Mouse (Mus musculus): Measurements from ENCODE around the gene Gatad2b. TPM values are rescaled to one million over a fixed set of nuclear protein-coding genes. Genes with fewer than 3 reads are reported as not detected.

Gatad2b gene
- total and polyA plus RNA-seq, 2 experiments: 6.3 to 7.1 TPM

- Histone ChIP-seq H3K4me1 (ENCODE audit: control insufficient read depth, insufficient read depth, low read length) (peaks cover 4% of the 10 kb centered on the region), H3K9ac (ENCODE audit: low read depth, low read length) (no peak overlapping the region), H3K27me3 (ENCODE audit: control insufficient read depth, insufficient read depth, low read length) (no peaks in the 10 kb centered on the region), H3K36me3 (ENCODE audit: control insufficient read depth, insufficient read depth, low read length) (no peaks in the 10 kb centered on the region), H3K79me2 (ENCODE audit: control insufficient read depth, insufficient read depth, low read length) (no peaks in the 10 kb centered on the region), H3K4me3 (ENCODE audit: insufficient read depth, low read depth, low read length) (no peak overlapping the region), H3K27ac (replicated peaks; ENCODE audit: insufficient read depth, low read depth, low read length) (no peak overlapping the region)
- 96% methylated on average over 11 of the region's 11 CpGs for WGBS
- no peak for DNase-seq (ENCODE audit: extremely low read depth, low read depth, low spot score)
- TF ChIP-seq POLR2A (IDR thresholded peaks at IDR 0.05; ENCODE audit: extremely low read depth, insufficient read depth, low read length) (no peak), CTCF (IDR thresholded peaks at IDR 0.05; ENCODE audit: low read depth, low read length) (no peak)
Observed at GRCm38 (mm10) chr3:90268190-90268589, 24.8 kb upstream of the Gatad2b start.

DNA sequence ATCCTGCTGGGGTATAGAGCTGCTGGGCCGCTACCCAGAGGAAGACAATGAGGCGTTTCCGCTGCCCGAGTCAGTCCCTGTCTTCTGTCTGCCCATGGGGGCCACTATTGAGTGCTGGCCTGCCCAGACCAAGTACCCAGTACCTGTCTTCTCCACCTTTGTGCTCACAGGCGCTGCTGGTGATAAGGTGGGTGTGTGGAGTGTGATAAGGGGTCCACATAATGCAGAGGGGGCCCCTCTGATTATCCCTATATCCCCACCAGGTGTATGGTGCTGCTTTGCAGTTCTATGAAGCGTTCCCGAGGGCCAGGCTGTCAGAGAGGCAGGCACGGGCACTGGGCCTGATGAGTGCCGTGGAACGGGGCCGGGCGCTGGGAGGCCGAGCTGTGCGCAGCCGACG, 24.0 kb upstream of the Gatad2b start:
- H3K4me1 ChIP-seq (ENCODE audit: control insufficient read depth, insufficient read depth, low read length): peaks cover 4% of the 10 kb centered on the region
- no peaks in the 10 kb centered on the region for H3K79me2 ChIP-seq (ENCODE audit: control insufficient read depth, insufficient read depth, low read length)
- DNase-seq (ENCODE audit: extremely low read depth, low read depth, low spot score): no peak
- peaks cover 2% of the 10 kb centered on the region; the same call in 1 of the 2 replicates for H3K36me3 ChIP-seq (ENCODE audit: control insufficient read depth, insufficient read depth, low read length)
- TF ChIP-seq CTCF (IDR thresholded peaks at IDR 0.05; ENCODE audit: low read depth, low read length): no peak
- TF ChIP-seq POLR2A (IDR thresholded peaks at IDR 0.05; ENCODE audit: extremely low read depth, insufficient read depth, low read length): no peak
- H3K4me3 ChIP-seq (ENCODE audit: insufficient read depth, low read depth, low read length): no peak overlapping the region
- WGBS: 96% methylated on average over 16 of the region's 16 CpGs
- no peaks in the 10 kb centered on the region for H3K27me3 ChIP-seq (ENCODE audit: control insufficient read depth, insufficient read depth, low read length)
- H3K9ac ChIP-seq (ENCODE audit: low read depth, low read length): no peak overlapping the region
- H3K27ac ChIP-seq (replicated peaks; ENCODE audit: insufficient read depth, low read depth, low read length): no peak overlapping the region

DNA sequence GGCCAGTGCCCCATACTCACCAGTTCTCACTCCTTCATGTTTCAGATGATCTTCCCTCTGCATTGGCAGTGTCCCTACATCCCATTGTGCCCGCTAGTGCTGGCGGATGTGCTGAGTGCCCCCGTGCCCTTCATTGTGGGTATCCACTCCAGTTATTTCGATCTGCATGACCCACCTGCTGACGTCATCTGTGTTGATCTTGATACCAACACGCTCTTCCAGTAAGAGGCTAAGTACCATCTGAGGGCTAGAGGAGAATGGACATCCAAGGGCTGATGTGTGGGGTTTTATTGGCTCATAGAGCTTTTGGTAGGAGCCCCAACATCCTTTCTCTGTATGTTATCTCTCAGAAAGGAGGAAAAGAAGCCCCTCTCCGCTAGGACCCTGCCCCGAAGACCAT, 22.2 kb upstream of the Gatad2b start:
- DNase-seq (ENCODE audit: extremely low read depth, low read depth, low spot score): no peak
- no peaks in the 10 kb centered on the region for H3K79me2 ChIP-seq (ENCODE audit: control insufficient read depth, insufficient read depth, low read length)
- no peaks in the 10 kb centered on the region for H3K27me3 ChIP-seq (ENCODE audit: control insufficient read depth, insufficient read depth, low read length)
- peaks cover 4% of the 10 kb centered on the region; the same call in 1 of the 2 replicates for H3K36me3 ChIP-seq (ENCODE audit: control insufficient read depth, insufficient read depth, low read length)
- no peak for TF ChIP-seq POLR2A (IDR thresholded peaks at IDR 0.05; ENCODE audit: extremely low read depth, insufficient read depth, low read length)
- TF ChIP-seq CTCF (IDR thresholded peaks at IDR 0.05; ENCODE audit: low read depth, low read length): no peak
- no peak overlapping the region for H3K9ac ChIP-seq (ENCODE audit: low read depth, low read length)
- H3K27ac ChIP-seq (replicated peaks; ENCODE audit: insufficient read depth, low read depth, low read length): no peak overlapping the region
- H3K4me3 ChIP-seq (ENCODE audit: insufficient read depth, low read depth, low read length): no peak overlapping the region
- 92% methylated on average over 8 of the region's 8 CpGs for WGBS
- H3K4me1 ChIP-seq (ENCODE audit: control insufficient read depth, insufficient read depth, low read length): no peaks in the 10 kb centered on the region

DNA sequence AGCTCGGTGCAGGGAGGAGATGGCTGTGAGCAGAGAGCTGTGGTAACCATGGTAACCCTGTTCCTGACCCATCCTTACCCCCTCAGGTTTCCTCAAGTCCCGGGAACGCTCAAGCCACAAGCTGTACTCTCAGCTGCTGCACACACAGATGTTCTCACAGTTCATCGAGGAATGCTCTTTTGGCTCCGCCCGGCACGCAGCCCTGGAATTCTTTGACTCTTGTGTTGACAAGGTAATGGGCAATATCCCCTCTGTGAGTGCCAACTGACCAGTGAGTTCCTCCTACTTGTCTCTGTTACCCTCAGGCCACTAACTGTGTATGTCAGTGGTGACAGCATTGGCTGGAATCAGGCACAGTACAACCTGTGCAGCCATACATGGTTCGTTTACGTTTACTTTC, 20.8 kb upstream of the Gatad2b start:
- TF ChIP-seq POLR2A (IDR thresholded peaks at IDR 0.05; ENCODE audit: extremely low read depth, insufficient read depth, low read length) (no peak), CTCF (IDR thresholded peaks at IDR 0.05; ENCODE audit: low read depth, low read length) (no peak)
- whole genome bisulfite sequencing: 86% methylated on average over 9 of the region's 9 CpGs

DNA sequence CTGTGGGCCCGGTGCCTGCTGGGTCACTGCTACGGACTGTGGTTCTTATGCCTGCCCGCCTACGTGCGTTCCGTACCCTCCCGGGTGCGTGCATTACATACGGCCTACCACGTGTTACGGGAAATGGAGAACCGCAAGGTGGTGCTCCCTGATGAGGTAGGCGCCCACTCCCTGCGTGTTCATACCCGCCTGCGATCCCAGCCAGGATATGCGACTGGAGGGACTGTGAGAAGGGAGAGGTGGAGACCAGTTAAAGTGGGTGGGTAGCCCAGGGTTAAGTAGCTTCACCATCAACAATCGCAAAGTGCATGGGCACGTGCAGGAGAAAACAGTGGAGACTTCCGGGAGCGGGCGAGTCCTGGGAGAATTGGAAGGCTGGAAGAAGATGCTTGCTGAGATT, 19.1 kb upstream of the Gatad2b start:
- WGBS: 95% methylated on average over 22 of the region's 22 CpGs
- TF ChIP-seq CTCF (IDR thresholded peaks at IDR 0.05; ENCODE audit: low read depth, low read length): no peak
- no peak for TF ChIP-seq POLR2A (IDR thresholded peaks at IDR 0.05; ENCODE audit: extremely low read depth, insufficient read depth, low read length)
- H3K36me3 ChIP-seq (ENCODE audit: control insufficient read depth, insufficient read depth, low read length): peaks cover 4% of the 10 kb centered on the region; the same call in 1 of the 2 replicates

More for the DNA sequence above, 20.8 kb upstream of the Gatad2b start:
- H3K79me2 ChIP-seq (ENCODE audit: control insufficient read depth, insufficient read depth, low read length): no peaks in the 10 kb centered on the region
- no peaks in the 10 kb centered on the region for H3K4me1 ChIP-seq (ENCODE audit: control insufficient read depth, insufficient read depth, low read length)
- no peak for DNase-seq (ENCODE audit: extremely low read depth, low read depth, low spot score)
- H3K4me3 ChIP-seq (ENCODE audit: insufficient read depth, low read depth, low read length): no peak overlapping the region
- no peak overlapping the region for H3K9ac ChIP-seq (ENCODE audit: low read depth, low read length)
- H3K27me3 ChIP-seq (ENCODE audit: control insufficient read depth, insufficient read depth, low read length): no peaks in the 10 kb centered on the region
- H3K27ac ChIP-seq (replicated peaks; ENCODE audit: insufficient read depth, low read depth, low read length): no peak overlapping the region
- peaks cover 4% of the 10 kb centered on the region; the same call in 1 of the 2 replicates for H3K36me3 ChIP-seq (ENCODE audit: control insufficient read depth, insufficient read depth, low read length)

DNA sequence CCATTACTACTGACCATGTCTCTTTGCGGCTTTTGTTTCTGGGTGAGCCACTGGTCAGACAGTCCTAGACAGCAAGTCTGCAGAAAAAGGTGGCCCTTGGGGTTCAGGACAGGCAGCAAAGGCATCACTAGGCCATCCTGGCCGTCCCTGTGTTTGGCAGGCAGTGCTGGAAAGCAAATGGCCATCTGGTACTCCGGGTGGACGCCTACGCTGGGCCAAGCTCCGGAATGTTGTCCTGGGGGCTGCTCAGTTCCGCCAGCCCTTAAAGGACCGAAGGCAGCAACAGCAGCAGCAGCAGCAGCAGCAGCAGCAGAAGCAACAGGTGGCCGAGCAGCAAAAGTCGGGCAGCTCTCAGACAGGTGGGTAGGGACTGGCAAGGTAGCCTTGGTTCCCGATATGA, 17.7 kb upstream of the Gatad2b start:
- no peaks in the 10 kb centered on the region for H3K4me1 ChIP-seq (ENCODE audit: control insufficient read depth, insufficient read depth, low read length)
- H3K27me3 ChIP-seq (ENCODE audit: control insufficient read depth, insufficient read depth, low read length): no peaks in the 10 kb centered on the region
- WGBS: 92% methylated on average over 11 of the region's 11 CpGs
- TF ChIP-seq CTCF (IDR thresholded peaks at IDR 0.05; ENCODE audit: low read depth, low read length): no peak
- TF ChIP-seq POLR2A (IDR thresholded peaks at IDR 0.05; ENCODE audit: extremely low read depth, insufficient read depth, low read length): no peak
- no peak for DNase-seq (ENCODE audit: extremely low read depth, low read depth, low spot score)
- no peak overlapping the region for H3K27ac ChIP-seq (replicated peaks; ENCODE audit: insufficient read depth, low read depth, low read length)
- H3K36me3 ChIP-seq (ENCODE audit: control insufficient read depth, insufficient read depth, low read length): peaks cover 9% of the 10 kb centered on the region
- no peaks in the 10 kb centered on the region for H3K79me2 ChIP-seq (ENCODE audit: control insufficient read depth, insufficient read depth, low read length)
- no peak overlapping the region for H3K4me3 ChIP-seq (ENCODE audit: insufficient read depth, low read depth, low read length)
- H3K9ac ChIP-seq (ENCODE audit: low read depth, low read length): no peak overlapping the region

More for the DNA sequence above, 19.1 kb upstream of the Gatad2b start:
- Histone ChIP-seq H3K79me2 (ENCODE audit: control insufficient read depth, insufficient read depth, low read length) (no peaks in the 10 kb centered on the region), H3K9ac (ENCODE audit: low read depth, low read length) (no peak overlapping the region), H3K4me1 (ENCODE audit: control insufficient read depth, insufficient read depth, low read length) (no peaks in the 10 kb centered on the region), H3K4me3 (ENCODE audit: insufficient read depth, low read depth, low read length) (no peak overlapping the region), H3K27ac (replicated peaks; ENCODE audit: insufficient read depth, low read depth, low read length) (no peak overlapping the region), H3K27me3 (ENCODE audit: control insufficient read depth, insufficient read depth, low read length) (no peaks in the 10 kb centered on the region)
- DNase-seq (ENCODE audit: extremely low read depth, low read depth, low spot score): no peak
